ENCODE assay signal across 22 mouse cellular contexts in the genomic region with DNA sequence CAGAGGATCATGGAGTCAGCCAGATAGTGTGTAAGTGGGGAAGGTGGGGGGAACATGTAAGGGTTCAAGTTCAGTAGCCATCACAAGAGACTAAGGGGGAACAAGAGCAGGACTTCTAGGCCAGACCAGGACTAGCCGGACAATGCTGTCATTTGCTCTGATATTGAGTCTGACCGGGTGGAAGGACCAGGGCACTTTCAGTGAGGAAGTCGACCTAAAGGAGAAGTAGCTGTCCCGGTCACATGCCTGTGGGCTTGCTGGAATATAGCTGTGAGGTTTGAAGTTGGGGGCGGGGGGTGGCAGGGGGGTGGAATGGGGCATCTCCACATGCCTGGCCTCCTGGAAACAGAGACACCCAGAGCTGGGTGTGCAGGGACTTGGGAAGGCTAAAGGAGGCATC. TPM values are rescaled to one million over a fixed set of nuclear protein-coding genes. Genes with fewer than 3 reads are reported as not detected.
DNase-seq lines count a peak whose midpoint lies in the region; ATAC-seq and TF ChIP-seq lines count a peak whose summit lies in the region.
"Had no signal": no experiment of that assay in that cellular context is flagged by ENCODE, and none has a peak within 500 bp of the region (broad histone marks: within the 10 kb centered on the region; RNA-seq: fewer than 3 reads in every experiment).

No protein-coding gene starts in this region.

- no peaks in the 10 kb centered on the region for H3K9me3 ChIP-seq in G1E (replicated peaks)
- H3K9me3 ChIP-seq in liver, embryonic 11.5 days (ENCODE audit: control insufficient read depth, low read length) = no peaks in the 10 kb centered on the region
- H3K9me3 ChIP-seq: forebrain, embryonic 13.5 days; midbrain, embryonic 13.5 days; stomach, embryonic 15.5 days had no signal

- H3K9ac ChIP-seq in liver, embryonic 11.5 days (ENCODE audit: low read depth, low read length) = no peak overlapping the region
- H3K9ac ChIP-seq: forebrain, embryonic 13.5 days; stomach, embryonic 15.5 days had no signal

- no peak overlapping the region for H3K4me3 ChIP-seq in layer of hippocampus, adult 2 months
- no peak overlapping the region; the same call in 1 of the 2 replicates for H3K4me3 ChIP-seq in G1E (ENCODE audit: low read depth, low read length)
- H3K4me3 ChIP-seq in liver, embryonic 11.5 days (ENCODE audit: low read depth, low read length) = no peak overlapping the region
- H3K4me3 ChIP-seq: stomach, embryonic 15.5 days had no signal

- WGBS in liver, embryonic 11.5 days = 68% methylated on average over 5 of the region's 5 CpGs

- H3K27me3 ChIP-seq in G1E (ENCODE audit: insufficient read depth, low read length) = no peaks in the 10 kb centered on the region
- H3K27me3 ChIP-seq in liver, embryonic 11.5 days (replicated peaks; ENCODE audit: control insufficient read depth, insufficient read depth, low read length) = no peaks in the 10 kb centered on the region
- H3K27me3 ChIP-seq: forebrain, embryonic 13.5 days; midbrain, embryonic 13.5 days; Patski; stomach, embryonic 15.5 days had no signal

- ATAC-seq in G1E (ENCODE audit: extremely low read depth, insufficient number of reproducible peaks, low FRiP score, poor library complexity, severe bottlenecking) = no peak
- ATAC-seq in liver, embryonic 11.5 days (replicated peaks; ENCODE audit: low FRiP score) = no peak
- peak; percentile 23; the same call in 1 of the 2 replicates for ATAC-seq in megakaryocyte, adult 5-6 weeks (ENCODE audit: poor library complexity, severe bottlenecking)
- no peak for ATAC-seq in inflammation-experienced regulatory T-cells, adult 6 months
- ATAC-seq: activated CD4-positive, CD25-positive, alpha-beta regulatory T cell, adult 4 months; forebrain, embryonic 13.5 days; hindbrain, embryonic 16.5 days; midbrain, embryonic 13.5 days; Patski had no signal

- H3K4me2 ChIP-seq in liver, embryonic 11.5 days = peak overlapping the region; percentile 75

- peaks cover 32% of the 10 kb centered on the region for H3K36me3 ChIP-seq in G1E (replicated peaks)
- H3K36me3 ChIP-seq in liver, embryonic 11.5 days (ENCODE audit: control insufficient read depth, insufficient read depth, low read length) = peaks cover 10% of the 10 kb centered on the region

- no peak for DNase-seq in layer of hippocampus, adult 2 months (ENCODE audit: low spot score in 2 of 2)
- DNase-seq in layer of hippocampus, adult 11-12 months (ENCODE audit: low spot score) = no peak
- DNase-seq in G1E (ENCODE audit: low spot score) = peak; percentile 41
- no peak for DNase-seq in liver, embryonic 11.5 days (ENCODE audit: low spot score)
- DNase-seq in right cerebral cortex, postnatal 36 days (ENCODE audit: low spot score in 2 of 2) = no peak
- DNase-seq: adrenal gland, postnatal 14 days; cerebellum, postnatal 10 days; embryo, embryonic 11 days; gastrocnemius, postnatal 25 days; heart, postnatal 4 days; kidney, adult 11 months; kidney, postnatal 10 days had no signal

- peaks cover 47% of the 10 kb centered on the region for H3K4me1 ChIP-seq in G1E (ENCODE audit: insufficient read depth, low read depth, low read length)
- H3K4me1 ChIP-seq in liver, embryonic 11.5 days (replicated peaks; ENCODE audit: control insufficient read depth, insufficient read depth, low read length) = peaks cover 15% of the 10 kb centered on the region

- no peak for TF ChIP-seq CTCF in layer of hippocampus, adult 2 months (conservative IDR thresholded peaks at IDR 0.05)
- no peak for TF ChIP-seq CTCF in G1E (IDR thresholded peaks at IDR 0.05; ENCODE audit: low read depth, low read length)

- H3K27ac ChIP-seq in layer of hippocampus, adult 2 months = peak overlapping the region; percentile 18; the same call in 1 of the 2 replicates
- no peak overlapping the region; the same call in 1 of the 2 replicates for H3K27ac ChIP-seq in liver, embryonic 11.5 days (ENCODE audit: low read depth, low read length)
- H3K27ac ChIP-seq: forebrain, embryonic 13.5 days; midbrain, embryonic 13.5 days; stomach, embryonic 15.5 days had no signal

RNA-seq across cellular contexts. Expression of gene Ndufs8, which starts 2.0 kb away (rescaled TPM):
- total RNA-seq in layer of hippocampus, adult 2 months (2021) = 100 to 1,000 TPM; 125 to 142 TPM
- total RNA-seq in G1E (2014; fragmentation: Nextera tagmentation) = 200 and 270 TPM in 2 replicates
- total RNA-seq in G1E (2017) = 89.6 and 99.1 TPM in 2 replicates
- 45.0 and 128 TPM in 2 replicates for polyA plus RNA-seq in G1E (2012)
- polyA plus RNA-seq in liver, embryonic 11.5 days (2014; fragmentation: Nextera tagmentation; extraction: Ambion mirVana) = 278 and 287 TPM in 2 replicates
- 213 and 215 TPM in 2 replicates for total RNA-seq in megakaryocyte, adult 5-6 weeks (2015)
- 60.4 and 83.5 TPM in 2 replicates for total RNA-seq in megakaryocyte, adult 5-6 weeks (2017)
- polyA plus RNA-seq in inflammation-experienced regulatory T-cells, adult 6 months (2017; shearing (Covaris generic)) = 100 to 1,000 TPM; 219 to 266 (median 256) TPM

RNA-seq across cellular contexts. Expression of gene Tcirg1, which starts 7.6 kb away (rescaled TPM):
- 10 to 100 TPM; 20.0 to 24.9 TPM for total RNA-seq in layer of hippocampus, adult 2 months (2021)
- total RNA-seq in G1E (2014; fragmentation: Nextera tagmentation) = 30.7 and 37.5 TPM in 2 replicates
- total RNA-seq in G1E (2017) = 37.0 and 48.5 TPM in 2 replicates
- 36.5 and 43.9 TPM in 2 replicates for polyA plus RNA-seq in G1E (2012)
- 39.8 and 42.8 TPM in 2 replicates for polyA plus RNA-seq in liver, embryonic 11.5 days (2014; fragmentation: Nextera tagmentation; extraction: Ambion mirVana)
- total RNA-seq in megakaryocyte, adult 5-6 weeks (2015) = 197 and 207 TPM in 2 replicates
- 315 and 316 TPM in 2 replicates for total RNA-seq in megakaryocyte, adult 5-6 weeks (2017)
- polyA plus RNA-seq in inflammation-experienced regulatory T-cells, adult 6 months (2017; shearing (Covaris generic)) = 10 to 100 TPM; 57.2 to 85.0 (median 60.4) TPM

RNA-seq across cellular contexts. Expression of gene Aldh3b1, which starts 15.1 kb away (rescaled TPM):
- total RNA-seq in layer of hippocampus, adult 2 months (2021) = 1 to 10 TPM; 2.2 to 2.4 TPM
- total RNA-seq in G1E (2014; fragmentation: Nextera tagmentation) (not detected in 2 replicates), G1E (2017) (0.12 TPM in 1 of 2 replicates, not detected in the other)
- polyA plus RNA-seq in G1E (2012) = not detected in 2 replicates
- polyA plus RNA-seq in liver, embryonic 11.5 days (2014; fragmentation: Nextera tagmentation; extraction: Ambion mirVana) = 1.7 TPM in 2 replicates
- 47.3 and 48.1 TPM in 2 replicates for total RNA-seq in megakaryocyte, adult 5-6 weeks (2015)
- 104 TPM in 2 replicates for total RNA-seq in megakaryocyte, adult 5-6 weeks (2017)
- polyA plus RNA-seq in inflammation-experienced regulatory T-cells, adult 6 months (2017; shearing (Covaris generic)) = under 1 TPM in 1 of 3 experiments, not detected in 2; 0.36 TPM

RNA-seq across cellular contexts. Expression of gene Unc93b1, which starts 20.5 kb away (rescaled TPM):
- 10 to 100 TPM; 11.4 to 16.1 TPM for total RNA-seq in layer of hippocampus, adult 2 months (2021)
- 0.53 TPM in 1 of 2 replicates, not detected in the other for total RNA-seq in G1E (2014; fragmentation: Nextera tagmentation)
- total RNA-seq in G1E (2017) = 0.22 TPM in 1 of 2 replicates, not detected in the other
- polyA plus RNA-seq in G1E (2012) = 0.16 and 0.24 TPM in 2 replicates
- polyA plus RNA-seq in liver, embryonic 11.5 days (2014; fragmentation: Nextera tagmentation; extraction: Ambion mirVana) = 14.2 and 16.0 TPM in 2 replicates
- total RNA-seq in megakaryocyte, adult 5-6 weeks (2015) = 242 and 258 TPM in 2 replicates
- 447 and 483 TPM in 2 replicates for total RNA-seq in megakaryocyte, adult 5-6 weeks (2017)
- 10 to 100 TPM; 23.5 to 38.0 (median 26.2) TPM for polyA plus RNA-seq in inflammation-experienced regulatory T-cells, adult 6 months (2017; shearing (Covaris generic))
- polyA plus RNA-seq: Patski had no signal

RNA-seq across cellular contexts. Expression of gene Aldh3b3, which starts 43.9 kb away (rescaled TPM):
- not detected for total RNA-seq in layer of hippocampus, adult 2 months (2021)
- total RNA-seq in G1E (2014; fragmentation: Nextera tagmentation) (not detected in 2 replicates), G1E (2017) (0.06 and 0.11 TPM in 2 replicates)
- polyA plus RNA-seq in G1E (2012) = not detected in 2 replicates
- not detected in 2 replicates for polyA plus RNA-seq in liver, embryonic 11.5 days (2014; fragmentation: Nextera tagmentation; extraction: Ambion mirVana)
- total RNA-seq in megakaryocyte, adult 5-6 weeks (2015) = 1.4 and 2.7 TPM in 2 replicates
- total RNA-seq in megakaryocyte, adult 5-6 weeks (2017) = 2.4 TPM in 2 replicates
- polyA plus RNA-seq in inflammation-experienced regulatory T-cells, adult 6 months (2017; shearing (Covaris generic)) = not detected
- total RNA-seq: gastrocnemius, postnatal 25 days; layer of hippocampus, postnatal 14 days had no signal
- polyA plus RNA-seq: activated CD4-positive, CD25-positive, alpha-beta regulatory T cell, adult 4 months; forebrain, embryonic 13.5 days; heart, embryonic 14.5 days; hindbrain, embryonic 16.5 days; midbrain, embryonic 13.5 days had no signal

Comparison
In these comparisons a context has a peak if more than half of its experiments do, and no peak if none do; other contexts are left out.
1. RNA of gene Tcirg1, which starts 7.6 kb away (total RNA-seq): 197 to 316 TPM in megakaryocyte, adult 5-6 weeks; 30.7 to 48.5 TPM in G1E and 20.0 to 24.9 TPM in layer of hippocampus, adult 2 months; every median in the first group is over 4 times any median in the second.
2. RNA of gene Aldh3b1, which starts 15.1 kb away (total RNA-seq): 47.3 to 104 TPM in megakaryocyte, adult 5-6 weeks; 2.2 to 2.4 TPM in layer of hippocampus, adult 2 months and 0.12 TPM in G1E; every median in the first group is over 10 times any median in the second.